Mouse (Mus musculus): ENCODE data around the gene Caprin1.

GRCm38 (mm10) chr2:103731423-103731822, 66.0 kb downstream of the Caprin1 start:
- no peak for TF ChIP-seq GATA1 (IDR thresholded peaks at IDR 0.05; ENCODE audit: low read length)
- no peak for TF ChIP-seq TAL1 (IDR thresholded peaks at IDR 0.05; ENCODE audit: low read length)
